Mouse (Mus musculus) C2C12 (cell line): ENCODE data around the gene Rgs14.

ENCODE experiments used
- CEBPB ChIP-seq: IDR thresholded peaks from one replicate; pipeline ENCODE4 v1.6.1; 2011; ENCODE audit warnings: low read depth, mild to moderate bottlenecking, control low read depth, moderate library complexity
- CTCF ChIP-seq: IDR thresholded peaks from one replicate; pipeline ENCODE4 v1.5.1; 2011; ENCODE audit not compliant: control insufficient read depth, insufficient read depth, insufficient read length
- FOSL1 ChIP-seq: IDR thresholded peaks from one replicate; pipeline ENCODE4 v1.8.0; 2011; ENCODE audit warnings: mild to moderate bottlenecking, low read length; ENCODE audit not compliant: poor library complexity, insufficient read depth, severe bottlenecking
- MAX ChIP-seq: IDR thresholded peaks from one replicate; pipeline ENCODE4 v1.6.1; 2011; ENCODE audit warnings: mild to moderate bottlenecking, control low read depth
- MYOG ChIP-seq: IDR thresholded peaks from one replicate; pipeline ENCODE4 v1.6.1; 2011; ENCODE audit not compliant: control insufficient read depth, insufficient read length; ENCODE audit errors: extremely low read depth
- USF1 ChIP-seq: IDR thresholded peaks from one replicate; pipeline ENCODE4 v1.6.1; 2011; ENCODE audit warnings: low read depth, mild to moderate bottlenecking, control low read depth, moderate library complexity

GRCm38 (mm10) chr13:55327169-55327568 is 42.4 kb upstream of the Rgs14 start:
- TF ChIP-seq MYOG (no peak), CTCF (no peak), USF1 (no peak), MAX (no peak), CEBPB (no peak), FOSL1 (no peak)
